Mouse (Mus musculus) small intestine, adult 2 months (tissue): ENCODE measurements around the gene Fstl1.

Experiments used
- CTCF ChIP-seq: fragments of 200-500 bp; IDR thresholded peaks from 2 replicates; pipeline ENCODE4 v1.5.1; 2012; ENCODE audit warnings: low read depth, mild to moderate bottlenecking, control low read depth, inconsistent platforms, low read length, moderate library complexity, mixed read lengths; ENCODE audit not compliant: insufficient replicate concordance, insufficient read length; ENCODE audit errors: extremely low read depth
- POLR2A ChIP-seq: fragments of 200-500 bp; IDR thresholded peaks from 2 replicates; pipeline ENCODE4 v1.6.1; 2012; ENCODE audit warnings: low read depth, mild to moderate bottlenecking, control low read depth, inconsistent platforms, low read length, moderate library complexity

DNA sequence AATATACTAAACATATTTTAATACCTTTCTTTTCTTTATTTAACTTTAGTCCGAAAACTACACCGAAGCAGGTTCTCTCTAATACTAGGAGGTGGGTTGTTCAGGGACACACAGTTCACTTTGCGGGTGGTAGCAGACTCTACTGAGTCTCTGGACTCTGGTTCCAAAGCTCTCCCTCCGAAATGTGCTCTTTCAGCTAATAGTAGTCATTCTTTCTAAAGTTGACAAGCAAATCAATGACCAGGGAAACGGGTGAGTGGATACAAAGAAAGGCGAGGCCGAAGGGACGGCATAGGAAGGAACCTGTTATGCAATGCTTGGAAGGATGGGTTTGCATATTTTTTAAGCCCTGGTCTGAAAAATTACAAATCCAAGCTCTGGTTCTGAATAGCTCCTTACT is 80.8 kb downstream of the Fstl1 start:
- TF ChIP-seq POLR2A (no peak), CTCF (no peak)
